Mouse (Mus musculus) MEL (cell line): ENCODE measurements at regions not wholly inside any gene's neighbourhood (a gene's known extent, or its start where the extent isn't known, plus 50 kb on each side); places are given as distances from the start of the nearest gene placed in this dataset.
"Not testable (repeated sequence)": the region's sequence is repeated elsewhere in the genome, so short reads cannot be mapped to it uniquely, and the experiment has no call there.

Experiments used
- ELF1 ChIP-seq: IDR thresholded peaks from 2 replicates; pipeline ENCODE4 v1.6.1; 2014; ENCODE audit warnings: low read depth, mild to moderate bottlenecking, inconsistent platforms, low read length, improper control_type of control experiment, moderate library complexity
- MAX ChIP-seq: IDR thresholded peaks from 2 replicates; pipeline ENCODE4 v1.6.1; 2011; ENCODE audit warnings: low read length, improper control_type of control experiment
- ZC3H11A ChIP-seq: IDR thresholded peaks from 2 replicates; pipeline ENCODE4 v1.6.1; 2012; ENCODE audit warnings: low read depth, mild to moderate bottlenecking, inconsistent platforms, low read length, improper control_type of control experiment

DNA sequence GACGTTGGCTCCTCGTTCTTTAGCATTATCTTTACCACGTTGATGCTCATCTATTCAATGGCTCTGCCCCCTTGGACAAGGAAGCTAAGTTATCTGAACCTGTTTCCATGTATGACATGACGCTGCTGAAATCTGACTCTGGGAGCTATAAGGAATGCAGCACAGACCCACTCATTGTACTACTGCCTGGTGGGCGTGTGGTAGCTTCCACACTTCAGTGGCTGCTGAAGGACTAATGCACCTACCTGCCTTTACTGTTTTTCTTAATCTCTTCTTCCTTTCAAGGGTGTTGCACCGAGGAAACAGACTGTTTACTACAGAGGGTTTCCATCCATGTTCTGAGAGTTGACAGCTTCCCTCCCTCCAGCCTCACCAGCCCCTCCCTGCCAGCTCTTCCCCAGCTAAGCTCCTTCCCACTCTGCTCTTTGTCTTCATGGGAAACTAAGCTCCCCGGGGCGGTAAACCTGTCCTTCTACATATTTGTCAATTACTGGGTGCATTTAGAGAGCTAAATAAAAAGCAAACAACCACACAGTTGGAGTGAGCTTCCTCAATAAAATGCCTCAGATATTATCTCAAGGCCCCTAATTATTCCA lies 59.3 kb upstream of the Cdk6 start:
- TF ChIP-seq ELF1, ZC3H11A, MAX: not testable (repeated sequence)
